Mouse (Mus musculus): Measurements from ENCODE around the gene Fam229a.

- TF ChIP-seq CTCF (IDR thresholded peaks at IDR 0.05; ENCODE audit: low read depth) (peak; percentile 20), EP300 (IDR thresholded peaks at IDR 0.05; ENCODE audit: low read depth) (no peak)
Observed at GRCm38 (mm10) chr4:129525338-129525737, 34.3 kb downstream of the Fam229a start.
